Mouse (Mus musculus) testis, adult 2 months (tissue): ENCODE measurements around the gene Riiad1.

Source experiments
- CTCF ChIP-seq: fragments of 200-500 bp; IDR thresholded peaks from 2 replicates; pipeline ENCODE4 v1.5.1; 2012; ENCODE audit warnings: low read depth, mild to moderate bottlenecking, inconsistent platforms, low read length, moderate library complexity; ENCODE audit not compliant: control insufficient read depth, insufficient read depth, insufficient replicate concordance
- POLR2A ChIP-seq: fragments of 200-500 bp; IDR thresholded peaks from 2 replicates; pipeline ENCODE4 v1.6.1; 2012; ENCODE audit warnings: low read depth, mild to moderate bottlenecking, inconsistent platforms, low read length, moderate library complexity; ENCODE audit not compliant: control insufficient read depth

DNA sequence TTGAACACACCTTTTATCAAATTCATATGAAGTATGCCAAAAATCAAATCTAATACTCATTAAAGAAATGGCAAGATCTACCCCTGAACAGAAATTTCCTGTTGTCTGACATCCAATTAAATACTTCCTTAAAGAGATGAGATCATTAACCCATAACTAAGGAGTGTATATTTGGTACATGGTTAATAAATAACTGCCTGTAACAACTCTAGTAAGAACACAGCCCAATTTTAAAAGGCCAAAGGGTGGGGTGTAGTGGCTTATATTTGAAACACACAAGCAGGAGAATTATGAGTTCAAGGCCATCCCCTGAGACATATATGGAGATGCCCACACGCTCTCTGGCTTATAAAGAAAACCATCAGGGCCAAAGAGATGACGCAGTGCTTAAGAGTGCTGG is 30.8 kb downstream of the Riiad1 start:
- TF ChIP-seq CTCF (no peak), POLR2A (no peak)
